Mouse (Mus musculus) cortical plate, adult 2 months (tissue): ENCODE measurements around the gene Prm3.

Source experiments
- CTCF ChIP-seq: fragments of 200-500 bp; IDR thresholded peaks from 2 replicates; pipeline ENCODE4 v1.5.1; 2011; ENCODE audit warnings: mild to moderate bottlenecking, control low read depth, low read length; ENCODE audit not compliant: insufficient read depth; ENCODE audit errors: extremely low read depth
- POLR2A ChIP-seq: fragments of 200-500 bp; IDR thresholded peaks from 2 replicates; pipeline ENCODE4 v1.6.1; 2011; ENCODE audit warnings: mild to moderate bottlenecking, low read length, control low read depth; ENCODE audit not compliant: insufficient read depth; ENCODE audit errors: extremely low read depth

DNA sequence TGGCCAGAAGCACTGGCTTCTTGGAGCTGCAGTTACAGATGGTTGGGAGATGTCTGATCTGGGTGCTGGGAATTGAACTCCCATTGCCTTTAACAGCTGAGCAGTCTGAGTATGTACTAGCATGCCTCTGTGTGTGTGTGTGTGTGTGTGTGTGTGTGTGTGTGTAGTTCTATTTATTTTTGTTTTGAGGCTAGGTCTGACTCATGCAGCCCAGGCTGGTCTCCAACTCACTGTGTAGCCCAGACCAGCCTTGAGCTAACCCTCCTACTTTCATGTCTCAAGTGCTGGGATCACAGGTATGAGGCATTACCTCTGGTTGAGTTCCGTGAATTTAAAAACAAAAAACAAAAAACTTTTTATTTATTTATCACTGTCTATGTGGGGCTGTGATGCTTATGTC, 33.8 kb upstream of the Prm3 start:
- no peak for TF ChIP-seq POLR2A
- no peak for TF ChIP-seq CTCF
